Mouse (Mus musculus): ENCODE measurements around the gene Notch2. TPM values are rescaled to one million over a fixed set of nuclear protein-coding genes. Genes with fewer than 3 reads are reported as not detected.

Notch2 gene
- total and polyA plus RNA-seq, 2 experiments from 2014 or later, result 8.1 to 28.4 TPM

- WGBS, result 88% methylated on average over 10 of the region's 10 CpGs
- no peak for TF ChIP-seq CTCF (IDR thresholded peaks at IDR 0.05; ENCODE audit: low read depth)
- DNase-seq, result no peak
- no peaks in the 10 kb centered on the region for H3K27me3 ChIP-seq (ENCODE audit: insufficient read depth, low read length)
- no peaks in the 10 kb centered on the region for H3K9me3 ChIP-seq (ENCODE audit: low read length)
- no peak for ATAC-seq
- H3K4me3 ChIP-seq (ENCODE audit: low read depth, low read length), result no peak overlapping the region
- H3K27ac ChIP-seq (ENCODE audit: low read depth, low read length), result no peak overlapping the region
- no peak overlapping the region for H3K9ac ChIP-seq
- H3K4me2 ChIP-seq (ENCODE audit: low read depth), result no peak overlapping the region
- H3K36me3 ChIP-seq (ENCODE audit: insufficient read depth), result no peaks in the 10 kb centered on the region
- H3K4me1 ChIP-seq (ENCODE audit: insufficient read depth), result no peaks in the 10 kb centered on the region
Measured at GRCm38 (mm10) chr3:97984870-97985506, 28.3 kb upstream of the Notch2 start.

GRCm38 (mm10) chr3:97985691-97986090 lies 27.6 kb upstream of the Notch2 start:
- ATAC-seq (no peak), DNase-seq (no peak)
- H3K4me3 ChIP-seq (ENCODE audit: low read depth, low read length), result no peak overlapping the region
- H3K36me3 ChIP-seq (ENCODE audit: insufficient read depth), result no peaks in the 10 kb centered on the region
- no peaks in the 10 kb centered on the region for H3K9me3 ChIP-seq (ENCODE audit: low read length)
- no peak for TF ChIP-seq CTCF (IDR thresholded peaks at IDR 0.05; ENCODE audit: low read depth)
- H3K9ac ChIP-seq, result no peak overlapping the region
- H3K27ac ChIP-seq (ENCODE audit: low read depth, low read length), result no peak overlapping the region
- H3K4me1 ChIP-seq (ENCODE audit: insufficient read depth), result no peaks in the 10 kb centered on the region
- H3K4me2 ChIP-seq (ENCODE audit: low read depth), result no peak overlapping the region
- WGBS, result 90% methylated on average over 3 of the region's 3 CpGs
- no peaks in the 10 kb centered on the region for H3K27me3 ChIP-seq (ENCODE audit: insufficient read depth, low read length)

GRCm38 (mm10) chr3:97987153-97987552 lies 26.2 kb upstream of the Notch2 start:
- Histone ChIP-seq H3K4me1 (ENCODE audit: insufficient read depth) (no peaks in the 10 kb centered on the region), H3K9me3 (ENCODE audit: low read length) (no peaks in the 10 kb centered on the region), H3K9ac (no peak overlapping the region), H3K27ac (ENCODE audit: low read depth, low read length) (no peak overlapping the region), H3K4me3 (ENCODE audit: low read depth, low read length) (no peak overlapping the region), H3K27me3 (ENCODE audit: insufficient read depth, low read length) (no peaks in the 10 kb centered on the region), H3K4me2 (ENCODE audit: low read depth) (no peak overlapping the region), H3K36me3 (ENCODE audit: insufficient read depth) (no peaks in the 10 kb centered on the region)
- ATAC-seq (no peak), DNase-seq (no peak)
- no peak for TF ChIP-seq CTCF (IDR thresholded peaks at IDR 0.05; ENCODE audit: low read depth)
- WGBS, result 92% methylated on average over 3 of the region's 3 CpGs

- DNase-seq, result no peak
- H3K27ac ChIP-seq (ENCODE audit: low read depth, low read length), result no peak overlapping the region
- no peaks in the 10 kb centered on the region for H3K27me3 ChIP-seq (ENCODE audit: insufficient read depth, low read length)
- 64% methylated on average over 4 of the region's 4 CpGs for WGBS
- no peak overlapping the region for H3K9ac ChIP-seq
- TF ChIP-seq CTCF (IDR thresholded peaks at IDR 0.05; ENCODE audit: low read depth), result no peak
- no peaks in the 10 kb centered on the region for H3K36me3 ChIP-seq (ENCODE audit: insufficient read depth)
- no peak overlapping the region for H3K4me3 ChIP-seq (ENCODE audit: low read depth, low read length)
- H3K4me2 ChIP-seq (ENCODE audit: low read depth), result no peak overlapping the region
- H3K9me3 ChIP-seq (ENCODE audit: low read length), result no peaks in the 10 kb centered on the region
- no peaks in the 10 kb centered on the region for H3K4me1 ChIP-seq (ENCODE audit: insufficient read depth)
- ATAC-seq, result no peak
Measured at GRCm38 (mm10) chr3:97988756-97989155, 24.6 kb upstream of the Notch2 start.

- no peak overlapping the region for H3K9ac ChIP-seq
- 91% methylated on average over 5 of the region's 5 CpGs for WGBS
- H3K27ac ChIP-seq (ENCODE audit: low read depth, low read length), result no peak overlapping the region
- no peak overlapping the region for H3K4me3 ChIP-seq (ENCODE audit: low read depth, low read length)
- H3K9me3 ChIP-seq (ENCODE audit: low read length), result no peaks in the 10 kb centered on the region
- H3K36me3 ChIP-seq (ENCODE audit: insufficient read depth), result no peaks in the 10 kb centered on the region
- TF ChIP-seq CTCF (IDR thresholded peaks at IDR 0.05; ENCODE audit: low read depth), result no peak
- no peaks in the 10 kb centered on the region for H3K27me3 ChIP-seq (ENCODE audit: insufficient read depth, low read length)
- no peaks in the 10 kb centered on the region for H3K4me1 ChIP-seq (ENCODE audit: insufficient read depth)
- DNase-seq (no peak), ATAC-seq (no peak)
- H3K4me2 ChIP-seq (ENCODE audit: low read depth), result no peak overlapping the region
Measured at GRCm38 (mm10) chr3:97990576-97990975, 22.8 kb upstream of the Notch2 start.

GRCm38 (mm10) chr3:97992289-97992688 lies 21.0 kb upstream of the Notch2 start:
- 73% methylated on average over 4 of the region's 4 CpGs for WGBS
- no peak overlapping the region for H3K4me3 ChIP-seq (ENCODE audit: low read depth, low read length)
- H3K27ac ChIP-seq (ENCODE audit: low read depth, low read length), result no peak overlapping the region
- TF ChIP-seq CTCF (IDR thresholded peaks at IDR 0.05; ENCODE audit: low read depth), result no peak
- no peaks in the 10 kb centered on the region for H3K9me3 ChIP-seq (ENCODE audit: low read length)
- H3K27me3 ChIP-seq (ENCODE audit: insufficient read depth, low read length), result no peaks in the 10 kb centered on the region
- no peak for ATAC-seq
- no peak for DNase-seq
- no peaks in the 10 kb centered on the region for H3K4me1 ChIP-seq (ENCODE audit: insufficient read depth)
- no peak overlapping the region for H3K9ac ChIP-seq
- H3K4me2 ChIP-seq (ENCODE audit: low read depth), result no peak overlapping the region
- no peaks in the 10 kb centered on the region for H3K36me3 ChIP-seq (ENCODE audit: insufficient read depth)

GRCm38 (mm10) chr3:97993196-97993595 lies 20.1 kb upstream of the Notch2 start:
- no peaks in the 10 kb centered on the region for H3K27me3 ChIP-seq (ENCODE audit: insufficient read depth, low read length)
- no peak overlapping the region for H3K4me3 ChIP-seq (ENCODE audit: low read depth, low read length)
- DNase-seq (no peak), ATAC-seq (no peak)
- H3K4me2 ChIP-seq (ENCODE audit: low read depth), result no peak overlapping the region
- TF ChIP-seq CTCF (IDR thresholded peaks at IDR 0.05; ENCODE audit: low read depth), result no peak
- WGBS, result 37% methylated on average over 5 of the region's 5 CpGs
- H3K9me3 ChIP-seq (ENCODE audit: low read length), result no peaks in the 10 kb centered on the region
- H3K36me3 ChIP-seq (ENCODE audit: insufficient read depth), result no peaks in the 10 kb centered on the region
- H3K9ac ChIP-seq, result no peak overlapping the region
- H3K4me1 ChIP-seq (ENCODE audit: insufficient read depth), result no peaks in the 10 kb centered on the region
- H3K27ac ChIP-seq (ENCODE audit: low read depth, low read length), result no peak overlapping the region
